Mouse (Mus musculus) cerebellum, adult 2 months (tissue): ENCODE measurements around the gene Chst5. TPM values are rescaled to one million over a fixed set of nuclear protein-coding genes. Genes with fewer than 3 reads are reported as not detected.

Experiments
- DNase-seq, 2 experiments: peaks; one replicate each; pipeline ENCODE4 v3.0.0; 2021
- H3K27ac ChIP-seq: fragments of 200-500 bp; 2 replicates; pipeline ENCODE4 v1.5.1; 2012; ENCODE audit warnings: low read length, control low read depth, inconsistent platforms; ENCODE audit not compliant: insufficient read depth
- H3K27me3 ChIP-seq: fragments of 200-500 bp; 2 replicates; pipeline ENCODE4 v1.6.1; 2012; ENCODE audit warnings: inconsistent platforms, mild to moderate bottlenecking, low read length, moderate library complexity; ENCODE audit not compliant: control insufficient read depth, insufficient read depth
- H3K4me1 ChIP-seq: fragments of 200-500 bp; 2 replicates; pipeline ENCODE4 v1.6.1; 2011; ENCODE audit warnings: low read length; ENCODE audit not compliant: control insufficient read depth, insufficient read depth
- H3K4me3 ChIP-seq: fragments of 200-500 bp; replicated peaks from 2 replicates; pipeline ENCODE3; 2011; ENCODE audit warnings: mild to moderate bottlenecking, low read depth, low read length, control low read depth; ENCODE audit not compliant: insufficient read depth
- CTCF ChIP-seq: fragments of 200-500 bp; IDR thresholded peaks from 2 replicates; pipeline ENCODE4 v1.5.1; 2011; ENCODE audit warnings: low read depth, mild to moderate bottlenecking, control low read depth, low read length, moderate library complexity, borderline replicate concordance; ENCODE audit not compliant: insufficient read depth
- POLR2A ChIP-seq: fragments of 200-500 bp; IDR thresholded peaks from 2 replicates; pipeline ENCODE4 v1.6.1; 2011; ENCODE audit warnings: low read length, control low read depth, borderline replicate concordance; ENCODE audit not compliant: insufficient read depth
- WGBS: fragments of 180-500 bp; shearing (Covaris S2); methylation state at CpG from one replicate; pipeline ENCODE4 v1.1.7; 2018; 5-methylcytosine and 5-hydroxymethylcytosine counted together
- polyA plus RNA-seq: library from polyadenylated mRNA; depleted of rRNA; stranded (reverse); fragments of >200 nt; gene quantifications from 2 replicates; pipeline ENCODE4 v1.2.3, GENCODE M21; 2012

The Chst5 gene
- polyA plus RNA-seq, 1 experiment = 2.1 TPM

DNA sequence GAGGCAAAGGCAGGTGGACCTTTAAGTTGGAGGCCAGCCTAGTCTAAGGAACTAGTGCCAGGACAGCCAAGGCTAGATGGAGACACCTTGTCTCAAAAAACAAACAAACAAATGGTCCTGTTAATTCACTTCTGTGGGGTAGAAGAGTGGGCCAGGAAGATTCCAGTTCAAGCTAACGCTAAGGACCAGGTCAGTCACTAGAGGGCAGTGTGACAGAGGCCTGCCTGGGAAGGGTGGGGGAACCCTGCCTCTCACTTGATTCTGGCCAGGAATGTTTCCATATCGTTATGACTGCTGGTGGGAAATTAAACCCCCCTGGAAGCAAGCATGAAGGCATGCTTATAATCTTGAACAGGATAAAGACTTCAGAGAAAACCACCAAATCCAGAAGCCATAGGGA is 28.7 kb downstream of the Chst5 start:
- no peaks in the 10 kb centered on the region for H3K27me3 ChIP-seq
- no peak overlapping the region for H3K4me3 ChIP-seq
- 2% methylated on average over 2 of the region's 2 CpGs for WGBS
- peak; percentile 92 for TF ChIP-seq CTCF
- no peak for TF ChIP-seq POLR2A
- H3K27ac ChIP-seq = no peak overlapping the region
- no peaks in the 10 kb centered on the region for H3K4me1 ChIP-seq
- peak; percentile 56 to 63 for DNase-seq

DNA sequence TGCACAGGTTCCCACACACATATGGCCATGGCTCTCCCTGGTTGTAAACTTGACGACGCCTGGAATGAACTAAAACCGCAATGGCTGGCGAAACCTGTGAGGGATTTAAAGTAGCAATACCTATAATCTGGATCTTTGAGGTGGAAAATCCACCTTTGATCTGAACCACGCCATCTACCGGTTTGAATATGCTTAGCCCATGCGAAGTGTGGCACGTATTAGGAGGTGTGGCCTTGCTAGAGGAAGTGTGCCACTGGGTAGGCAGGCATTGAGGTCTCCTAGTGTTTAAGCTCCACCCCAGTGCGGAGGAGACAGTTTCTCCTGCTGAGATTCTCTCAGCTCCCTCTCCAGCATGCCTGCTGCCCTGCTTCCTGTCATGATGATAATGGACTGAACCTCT is 32.5 kb downstream of the Chst5 start:
- H3K4me1 ChIP-seq = peaks cover 2% of the 10 kb centered on the region; the same call in 1 of the 2 replicates
- peak in 1 of 2 experiments; percentile 23 for DNase-seq
- no peaks in the 10 kb centered on the region for H3K27me3 ChIP-seq
- H3K4me3 ChIP-seq = no peak overlapping the region
- H3K27ac ChIP-seq = no peak overlapping the region
- WGBS = 68% methylated on average over 9 of the region's 9 CpGs
- TF ChIP-seq CTCF (no peak), POLR2A (no peak)

DNA sequence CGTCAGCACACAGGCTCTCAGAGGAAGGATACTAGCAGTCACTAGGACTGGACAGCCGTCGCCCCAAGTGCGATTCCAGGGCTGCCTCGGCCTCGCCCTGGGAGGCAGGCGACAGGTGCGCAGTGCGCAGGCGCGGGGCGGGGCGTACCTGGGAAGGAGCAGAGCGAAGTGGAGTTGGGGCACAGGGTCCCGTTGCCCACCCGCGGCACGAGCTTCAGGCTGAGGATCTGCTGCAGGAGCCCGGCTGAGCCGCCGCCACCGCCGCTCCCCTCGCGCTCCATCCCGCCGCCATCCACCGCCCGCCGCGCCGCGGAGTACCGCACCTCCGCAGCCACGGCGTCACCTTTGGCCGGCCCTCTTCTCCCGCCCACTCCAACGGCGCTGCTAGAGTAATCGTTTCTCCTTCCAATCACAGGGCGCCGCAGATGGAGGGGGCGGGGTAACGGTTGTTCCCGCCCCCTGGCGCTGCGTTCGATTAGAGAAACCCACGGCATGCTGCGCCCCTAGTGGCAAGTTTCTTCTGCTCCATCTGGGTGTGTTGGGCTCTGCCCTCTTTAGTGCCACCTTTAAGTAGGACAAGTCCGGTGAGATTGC is 33.8 kb downstream of the Chst5 start, which contains the start of gene Tmem170:
Gene Tmem170, minus strand, starts transcription at position 396 of the 594 bp plus-strand sequence.
- TF ChIP-seq CTCF (peak; percentile 86), POLR2A (peak; percentile 84)
- WGBS = 1% methylated on average over 52 of the region's 53 CpGs

DNA sequence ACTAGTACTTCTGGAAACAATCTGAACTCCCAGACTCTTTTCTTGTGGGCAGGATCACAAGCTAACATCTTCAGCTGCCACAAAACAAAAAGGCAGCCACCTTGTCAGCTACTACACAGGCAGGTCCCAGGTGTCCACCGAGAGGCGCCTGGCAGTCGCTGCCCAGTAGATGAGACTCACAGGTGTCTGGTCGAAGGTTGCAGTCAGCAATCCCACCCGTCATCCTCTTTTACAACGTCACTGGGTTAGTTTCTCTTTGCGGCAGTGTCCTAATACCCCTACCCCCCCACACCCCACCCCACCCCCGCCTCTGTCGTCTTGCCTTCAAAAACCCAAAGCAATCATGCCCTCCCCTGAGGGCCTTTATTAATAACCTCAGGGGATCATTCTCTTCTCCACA is 34.5 kb downstream of the Chst5 start:
- 3% methylated on average over 9 of the region's 9 CpGs for WGBS
- H3K4me3 ChIP-seq = peak overlapping the region; percentile 64
- TF ChIP-seq POLR2A (no peak), CTCF (no peak)
- H3K27me3 ChIP-seq = no peaks in the 10 kb centered on the region
- peaks cover 2% of the 10 kb centered on the region; the same call in 1 of the 2 replicates for H3K4me1 ChIP-seq
- no peak overlapping the region for H3K27ac ChIP-seq
- peak; percentile 34 to 44 for DNase-seq

More for the DNA sequence above, 33.8 kb downstream of the Chst5 start, which contains the start of gene Tmem170:
- DNase-seq = peak; percentile 99
- H3K4me3 ChIP-seq = peak within 1 kb of the TSS; percentile 64
- H3K4me1 ChIP-seq = peaks cover 2% of the 10 kb centered on the region; the same call in 1 of the 2 replicates
- H3K27me3 ChIP-seq = no peaks in the 10 kb centered on the region
- peak within 1 kb of the TSS; percentile 86 for H3K27ac ChIP-seq

DNA sequence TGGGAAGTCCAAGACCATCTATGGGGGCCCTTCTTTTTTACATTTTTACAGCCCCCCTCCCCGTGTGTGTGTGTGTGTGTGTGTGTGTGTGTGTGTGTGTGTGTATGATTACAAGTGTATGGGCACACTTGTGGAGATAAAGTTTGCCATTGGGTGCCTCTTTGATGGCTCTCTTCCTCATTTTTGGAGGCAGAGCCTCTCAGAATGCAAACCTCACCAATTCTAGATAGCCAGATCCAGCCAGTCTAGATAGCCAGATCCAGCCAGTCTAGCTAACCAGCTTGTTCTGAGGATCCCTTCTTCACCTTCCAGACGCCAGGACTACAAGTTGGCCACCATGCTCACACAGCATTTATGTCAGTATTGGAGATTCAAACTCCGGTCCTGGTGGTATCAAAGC is 39.0 kb downstream of the Chst5 start:
- DNase-seq = no peak
- WGBS = 72% methylated on average over 3 of the region's 3 CpGs
- Histone ChIP-seq H3K27ac (no peak overlapping the region), H3K4me3 (no peak overlapping the region), H3K4me1 (peaks cover 2% of the 10 kb centered on the region; the same call in 1 of the 2 replicates), H3K27me3 (no peaks in the 10 kb centered on the region)
- TF ChIP-seq POLR2A (no peak), CTCF (no peak)

DNA sequence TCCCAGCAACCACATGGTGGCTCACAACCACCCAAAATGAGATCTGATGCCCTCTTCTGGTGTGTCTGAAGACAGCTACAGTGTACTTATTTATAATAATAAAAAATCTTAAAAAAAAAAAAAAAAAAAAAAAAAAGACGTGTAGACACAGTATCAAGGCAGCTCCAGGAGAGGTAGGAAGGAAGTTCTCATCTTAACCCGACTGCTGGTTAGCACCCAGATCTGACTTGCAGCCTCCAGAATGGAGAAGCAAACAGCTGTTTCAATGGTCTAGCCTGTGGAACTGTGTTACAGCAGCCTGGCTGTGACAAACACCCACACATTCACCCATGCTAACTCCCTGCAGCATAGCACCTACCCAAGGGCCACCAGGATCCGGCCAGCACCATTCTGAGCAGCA is 39.9 kb downstream of the Chst5 start:
- H3K27me3 ChIP-seq = no peaks in the 10 kb centered on the region
- TF ChIP-seq CTCF (no peak), POLR2A (no peak)
- 88% methylated on average over 3 of the region's 3 CpGs for WGBS
- H3K4me1 ChIP-seq = peaks cover 2% of the 10 kb centered on the region; the same call in 1 of the 2 replicates
- no peak for DNase-seq
- H3K4me3 ChIP-seq = no peak overlapping the region
- H3K27ac ChIP-seq = no peak overlapping the region

DNA sequence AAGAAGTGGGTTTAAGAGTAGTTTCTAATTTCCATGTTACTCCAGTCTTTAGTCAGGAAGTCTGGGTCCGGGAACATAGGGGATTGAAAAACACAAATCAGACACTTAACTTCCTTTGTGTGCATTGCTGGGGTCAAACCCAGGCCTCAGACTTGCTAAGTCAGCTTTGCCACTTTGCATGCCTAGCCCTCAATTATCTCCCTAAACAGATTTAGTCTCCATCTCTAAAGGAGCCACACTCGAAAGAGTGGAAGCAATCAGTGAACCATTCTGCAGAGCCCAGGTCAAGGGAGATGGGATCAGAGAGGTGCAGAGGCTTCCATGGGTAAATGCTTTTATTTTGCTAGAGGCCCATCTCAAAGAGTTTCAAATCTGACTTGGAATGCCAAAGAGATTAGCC is 41.6 kb downstream of the Chst5 start:
- Histone ChIP-seq H3K27me3 (no peaks in the 10 kb centered on the region), H3K4me3 (no peak overlapping the region), H3K4me1 (no peaks in the 10 kb centered on the region), H3K27ac (no peak overlapping the region)
- DNase-seq = no peak
- no peak for TF ChIP-seq POLR2A
- no peak for TF ChIP-seq CTCF
- 86% methylated on average over 2 of the region's 2 CpGs for WGBS

DNA sequence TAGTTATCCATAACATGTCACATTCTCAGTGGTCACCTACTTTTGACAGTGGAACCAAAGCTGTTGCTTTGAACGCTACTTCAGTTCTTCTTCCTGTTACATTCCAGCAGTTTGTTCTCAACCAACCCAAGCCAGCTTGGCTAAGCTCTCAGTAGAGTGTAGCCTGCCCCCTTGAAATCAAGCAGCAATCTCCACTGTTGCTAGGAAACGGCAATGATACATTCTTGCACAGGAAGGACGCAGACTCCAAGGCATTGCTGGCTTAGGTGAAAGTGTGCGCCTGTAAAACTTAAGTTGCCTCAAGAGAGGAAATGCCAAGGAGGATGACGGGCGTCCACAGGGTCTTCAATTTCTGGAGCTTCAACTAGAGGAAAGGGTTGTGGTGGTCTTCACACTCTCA is 44.4 kb downstream of the Chst5 start:
- H3K27me3 ChIP-seq = no peaks in the 10 kb centered on the region
- DNase-seq = no peak
- no peak overlapping the region for H3K4me3 ChIP-seq
- no peaks in the 10 kb centered on the region for H3K4me1 ChIP-seq
- WGBS = 88% methylated on average over 6 of the region's 6 CpGs
- no peak for TF ChIP-seq CTCF
- no peak for TF ChIP-seq POLR2A
- no peak overlapping the region for H3K27ac ChIP-seq
